Mouse (Mus musculus) liver, embryonic 14.5 days (tissue): ENCODE results near the gene Krtap29-1.

Experiments
- CTCF ChIP-seq: IDR thresholded peaks from 2 replicates; pipeline ENCODE4 v1.5.1; 2016; ENCODE audit warnings: antibody characterized with exemption, low read depth, control low read depth
- EP300 ChIP-seq: IDR thresholded peaks from 2 replicates; pipeline ENCODE4 v1.6.1; 2016; ENCODE audit warnings: antibody characterized with exemption, low read depth

- no peak for TF ChIP-seq CTCF
- no peak for TF ChIP-seq EP300
These were observed 3.9 kb upstream of the Krtap29-1 start for GRCm38 (mm10) chr11:99982731-99983130.
